Mouse (Mus musculus) liver, adult (tissue): ENCODE measurements around the gene Ugt1a2.

Experiments used
- GATA4 ChIP-seq: IDR thresholded peaks from 2 replicates; pipeline ENCODE4 v1.6.1; 2014; ENCODE audit warnings: mild to moderate bottlenecking, low read length; ENCODE audit not compliant: insufficient replicate concordance

The Ugt1a2 gene

GRCm38 (mm10) chr1:88260604-88261377 is 60.4 kb downstream of the Ugt1a2 start:
- TF ChIP-seq GATA4, result no peak

GRCm38 (mm10) chr1:88261706-88262105 is 61.3 kb downstream of the Ugt1a2 start:
- TF ChIP-seq GATA4, result no peak

- TF ChIP-seq GATA4, result no peak
These were observed 61.9 kb downstream of the Ugt1a2 start for GRCm38 (mm10) chr1:88262255-88262654.

GRCm38 (mm10) chr1:88262961-88263360 is 62.6 kb downstream of the Ugt1a2 start:
- no peak for TF ChIP-seq GATA4

GRCm38 (mm10) chr1:88263778-88264177 is 63.4 kb downstream of the Ugt1a2 start:
- no peak for TF ChIP-seq GATA4

- TF ChIP-seq GATA4, result no peak
These were observed 64.0 kb downstream of the Ugt1a2 start for GRCm38 (mm10) chr1:88264237-88264868.

GRCm38 (mm10) chr1:88264869-88265240 is 64.5 kb downstream of the Ugt1a2 start:
- TF ChIP-seq GATA4, result no peak

- TF ChIP-seq GATA4, result no peak
These were observed 65.7 kb downstream of the Ugt1a2 start for GRCm38 (mm10) chr1:88266123-88266522.

GRCm38 (mm10) chr1:88267489-88267888 is 67.1 kb downstream of the Ugt1a2 start:
- TF ChIP-seq GATA4, result no peak

GRCm38 (mm10) chr1:88268070-88268469 is 67.7 kb downstream of the Ugt1a2 start:
- no peak; the same call in 1 of the 2 replicates for TF ChIP-seq GATA4
